Mouse (Mus musculus): ENCODE measurements at regions not wholly inside any gene's neighbourhood (a gene's known extent, or its start where the extent isn't known, plus 50 kb on each side); places are given as distances from the start of the nearest gene placed in this dataset.

DNA sequence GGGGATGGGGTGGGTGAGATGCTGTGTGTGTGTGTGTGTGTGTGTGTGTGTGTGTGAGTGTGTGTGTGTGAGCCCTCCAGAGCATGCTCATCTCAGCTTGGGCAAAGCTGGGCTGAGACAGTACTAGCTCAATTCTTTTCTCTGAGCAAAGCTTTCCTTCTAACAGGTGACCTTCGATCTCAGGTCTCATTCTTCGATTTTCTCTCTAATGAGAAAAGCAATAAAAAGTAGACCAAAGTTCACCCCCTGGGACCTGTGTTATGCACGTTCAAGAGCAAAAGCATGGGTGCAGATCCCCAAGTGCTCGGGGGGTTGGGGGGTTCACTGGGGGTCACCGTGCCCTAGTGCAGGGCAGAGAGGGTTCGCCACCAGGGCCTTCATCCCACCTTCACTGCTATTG lies 103.1 kb upstream of the Slc22a12 start:
- no peaks in the 10 kb centered on the region for H3K9me3 ChIP-seq (replicated peaks)
- peaks cover 18% of the 10 kb centered on the region for H3K27me3 ChIP-seq
- no peak overlapping the region for H3K27ac ChIP-seq (replicated peaks)
- no peak for ATAC-seq (ENCODE audit: insufficient read depth)
- no peak overlapping the region for H3K4me3 ChIP-seq (replicated peaks)
- no peaks in the 10 kb centered on the region for H3K4me1 ChIP-seq (replicated peaks)
- H3K9ac ChIP-seq, result no peak overlapping the region
- H3K4me2 ChIP-seq, result no peak overlapping the region
- 73% methylated on average over 6 of the region's 6 CpGs for WGBS (ENCODE audit: insufficient replicate concordance)
- H3K36me3 ChIP-seq (replicated peaks), result no peaks in the 10 kb centered on the region

DNA sequence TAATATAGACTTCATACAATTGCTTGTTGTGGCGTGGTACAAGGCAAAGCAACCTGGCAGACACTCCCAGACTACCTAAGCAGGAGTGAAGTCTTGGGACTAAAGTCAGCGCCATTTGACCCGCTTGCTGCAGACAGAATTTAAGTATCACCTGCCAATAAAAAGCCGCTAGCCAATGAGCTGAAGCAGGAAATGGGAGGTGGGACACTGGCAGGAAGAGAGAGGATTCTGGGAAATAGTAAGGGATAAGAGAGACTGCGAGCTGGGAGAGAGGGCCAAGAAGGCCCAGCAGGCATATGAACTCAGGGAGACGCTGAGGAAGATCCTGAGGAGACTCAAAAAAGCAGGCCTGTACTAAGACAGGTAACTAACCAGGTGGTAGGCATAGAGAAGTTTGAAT lies 102.0 kb upstream of the Slc22a12 start:
- no peak for ATAC-seq (ENCODE audit: insufficient read depth)
- Histone ChIP-seq H3K9me3 (replicated peaks) (no peaks in the 10 kb centered on the region), H3K36me3 (replicated peaks) (no peaks in the 10 kb centered on the region), H3K4me3 (replicated peaks) (no peak overlapping the region), H3K27me3 (peaks cover 18% of the 10 kb centered on the region), H3K27ac (replicated peaks) (no peak overlapping the region), H3K9ac (no peak overlapping the region), H3K4me2 (no peak overlapping the region), H3K4me1 (replicated peaks) (no peaks in the 10 kb centered on the region)
- WGBS (ENCODE audit: insufficient replicate concordance), result 59% methylated on average over 6 of the region's 6 CpGs

DNA sequence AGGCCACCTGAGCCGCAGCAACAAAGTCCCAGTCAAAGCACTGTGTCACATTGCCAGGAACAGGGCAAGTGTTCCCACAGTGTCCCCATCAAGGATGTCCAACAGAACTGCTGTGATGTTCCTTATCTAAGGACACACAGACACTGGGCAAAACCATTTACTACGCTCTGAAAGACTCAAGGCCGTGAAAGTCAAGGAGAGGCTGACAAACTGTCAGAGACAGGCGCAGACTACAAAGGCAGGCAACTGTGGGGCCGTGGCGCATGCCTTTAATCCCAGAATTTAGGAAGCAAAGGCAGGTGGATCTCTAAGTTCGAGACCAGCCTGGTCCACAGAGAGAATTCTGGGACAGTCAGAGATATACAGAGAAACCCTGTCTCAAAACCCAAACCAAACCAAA lies 96.8 kb upstream of the Slc22a12 start:
- Histone ChIP-seq H3K9me3 (replicated peaks) (no peaks in the 10 kb centered on the region), H3K27me3 (peaks cover 18% of the 10 kb centered on the region), H3K4me1 (replicated peaks) (no peaks in the 10 kb centered on the region), H3K27ac (replicated peaks) (no peak overlapping the region), H3K4me2 (no peak overlapping the region), H3K9ac (no peak overlapping the region), H3K36me3 (replicated peaks) (no peaks in the 10 kb centered on the region), H3K4me3 (replicated peaks) (no peak overlapping the region)
- ATAC-seq (ENCODE audit: insufficient read depth), result no peak
- 52% methylated on average over 7 of the region's 7 CpGs for WGBS (ENCODE audit: insufficient replicate concordance)

- Histone ChIP-seq H3K36me3 (replicated peaks) (no peaks in the 10 kb centered on the region), H3K9ac (no peak overlapping the region), H3K27me3 (no peaks in the 10 kb centered on the region), H3K9me3 (replicated peaks) (no peaks in the 10 kb centered on the region), H3K27ac (replicated peaks) (no peak overlapping the region), H3K4me3 (replicated peaks) (no peak overlapping the region), H3K4me1 (replicated peaks) (no peaks in the 10 kb centered on the region), H3K4me2 (no peak overlapping the region)
- 53% methylated on average over 10 of the region's 10 CpGs for WGBS (ENCODE audit: insufficient replicate concordance)
- no peak for ATAC-seq (ENCODE audit: insufficient read depth)
Measured at GRCm38 (mm10) chr19:6633400-6633799, 90.6 kb upstream of the Slc22a12 start.

GRCm38 (mm10) chr19:6631817-6632216 lies 89.0 kb upstream of the Slc22a12 start:
- Histone ChIP-seq H3K4me1 (replicated peaks) (no peaks in the 10 kb centered on the region), H3K36me3 (replicated peaks) (no peaks in the 10 kb centered on the region), H3K4me3 (replicated peaks) (no peak overlapping the region), H3K27me3 (no peaks in the 10 kb centered on the region), H3K9ac (no peak overlapping the region), H3K9me3 (replicated peaks) (no peaks in the 10 kb centered on the region), H3K27ac (replicated peaks) (no peak overlapping the region), H3K4me2 (no peak overlapping the region)
- WGBS (ENCODE audit: insufficient replicate concordance), result 55% methylated on average over 5 of the region's 5 CpGs
- no peak for ATAC-seq (ENCODE audit: insufficient read depth)

DNA sequence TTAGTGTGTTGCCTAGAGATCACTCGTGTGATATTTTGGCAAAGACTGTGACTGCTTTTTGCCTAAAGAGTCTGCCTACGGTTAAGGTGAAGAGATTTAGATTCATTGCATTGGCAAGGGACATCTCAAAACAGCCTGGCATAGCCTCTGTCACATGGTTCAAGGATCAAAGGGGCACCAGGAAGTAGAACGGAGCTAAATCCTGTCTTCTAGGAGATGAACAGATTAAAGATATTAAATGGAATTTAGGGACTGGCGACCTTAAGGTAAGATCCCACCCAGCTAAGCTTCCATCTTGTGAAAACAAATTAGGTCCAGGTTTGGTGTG lies 87.7 kb upstream of the Slc22a12 start:
- no peak overlapping the region for H3K9ac ChIP-seq
- ATAC-seq (ENCODE audit: insufficient read depth), result no peak
- 54% methylated on average over 4 of the region's 4 CpGs for WGBS (ENCODE audit: insufficient replicate concordance)
- H3K27me3 ChIP-seq, result no peaks in the 10 kb centered on the region
- no peaks in the 10 kb centered on the region for H3K4me1 ChIP-seq (replicated peaks)
- no peak overlapping the region for H3K27ac ChIP-seq (replicated peaks)
- H3K36me3 ChIP-seq (replicated peaks), result no peaks in the 10 kb centered on the region
- no peak overlapping the region for H3K4me2 ChIP-seq
- H3K4me3 ChIP-seq (replicated peaks), result no peak overlapping the region
- H3K9me3 ChIP-seq (replicated peaks), result no peaks in the 10 kb centered on the region

DNA sequence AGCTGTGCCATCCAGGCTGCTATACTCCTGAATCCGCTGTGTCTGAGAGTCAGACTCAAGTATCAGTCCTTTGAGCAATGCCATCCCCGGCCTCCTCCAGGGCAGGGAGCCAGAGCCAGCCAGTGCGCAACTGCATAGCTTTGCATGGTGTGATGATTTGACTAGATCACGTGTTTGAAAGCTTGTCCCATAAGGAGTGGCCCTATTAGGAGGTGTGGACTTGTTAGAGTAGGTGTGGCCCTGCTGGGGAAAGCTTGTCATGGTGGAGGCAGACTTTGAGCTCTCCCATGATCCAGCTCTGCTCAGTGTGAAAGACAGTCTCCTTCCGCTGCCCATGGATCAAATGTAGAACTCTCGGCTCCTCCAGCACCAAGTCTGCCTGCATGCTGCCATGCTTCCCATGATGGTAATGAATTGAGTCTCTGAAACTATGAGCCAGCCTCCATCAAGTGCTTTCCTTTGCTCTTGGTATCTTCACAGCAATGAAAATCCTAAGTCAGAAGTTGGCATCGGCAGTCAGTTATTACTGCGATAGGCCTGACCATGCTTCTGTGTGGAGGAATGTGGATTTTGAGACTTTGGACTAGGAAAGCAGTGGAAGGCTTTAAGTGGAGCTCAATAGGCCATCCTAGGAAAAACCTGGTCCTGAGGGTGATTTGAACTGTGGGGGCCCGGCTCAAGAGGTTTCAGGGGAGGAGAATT lies 87.2 kb upstream of the Slc22a12 start:
- H3K4me2 ChIP-seq, result no peak overlapping the region
- no peak overlapping the region for H3K4me3 ChIP-seq (replicated peaks)
- no peak for ATAC-seq (ENCODE audit: insufficient read depth)
- WGBS (ENCODE audit: insufficient replicate concordance), result 68% methylated on average over 9 of the region's 9 CpGs
- H3K9me3 ChIP-seq (replicated peaks), result no peaks in the 10 kb centered on the region
- no peak overlapping the region for H3K27ac ChIP-seq (replicated peaks)
- H3K36me3 ChIP-seq (replicated peaks), result no peaks in the 10 kb centered on the region
- H3K4me1 ChIP-seq (replicated peaks), result no peaks in the 10 kb centered on the region
- no peak overlapping the region for H3K9ac ChIP-seq
- no peaks in the 10 kb centered on the region for H3K27me3 ChIP-seq

DNA sequence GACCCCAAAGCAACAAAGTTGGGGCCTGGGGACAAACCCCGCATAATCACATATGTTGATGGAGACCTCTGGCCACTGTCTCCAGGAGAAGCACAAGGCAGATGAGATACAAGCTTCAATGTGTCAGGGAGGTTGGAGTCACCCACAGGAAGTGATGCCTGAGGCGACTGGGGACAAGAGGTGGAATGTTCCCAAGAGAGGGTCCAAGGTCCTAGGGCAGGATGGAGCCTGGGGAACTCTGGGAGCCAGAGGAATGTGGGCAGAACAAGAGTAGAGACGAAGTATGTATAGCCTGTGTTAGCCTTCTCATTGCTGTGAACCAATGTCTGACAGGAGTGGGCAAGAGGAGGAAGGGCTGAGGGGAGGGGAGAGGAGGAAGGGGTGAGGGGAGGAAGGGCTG lies 82.7 kb upstream of the Slc22a12 start:
- Histone ChIP-seq H3K9ac (no peak overlapping the region), H3K9me3 (replicated peaks) (no peaks in the 10 kb centered on the region), H3K4me3 (replicated peaks) (no peak overlapping the region), H3K27me3 (no peaks in the 10 kb centered on the region), H3K36me3 (replicated peaks) (no peaks in the 10 kb centered on the region), H3K27ac (replicated peaks) (no peak overlapping the region), H3K4me2 (no peak overlapping the region), H3K4me1 (replicated peaks) (no peaks in the 10 kb centered on the region)
- WGBS (ENCODE audit: insufficient replicate concordance), result 45% methylated on average over 3 of the region's 3 CpGs
- no peak for ATAC-seq (ENCODE audit: insufficient read depth)

DNA sequence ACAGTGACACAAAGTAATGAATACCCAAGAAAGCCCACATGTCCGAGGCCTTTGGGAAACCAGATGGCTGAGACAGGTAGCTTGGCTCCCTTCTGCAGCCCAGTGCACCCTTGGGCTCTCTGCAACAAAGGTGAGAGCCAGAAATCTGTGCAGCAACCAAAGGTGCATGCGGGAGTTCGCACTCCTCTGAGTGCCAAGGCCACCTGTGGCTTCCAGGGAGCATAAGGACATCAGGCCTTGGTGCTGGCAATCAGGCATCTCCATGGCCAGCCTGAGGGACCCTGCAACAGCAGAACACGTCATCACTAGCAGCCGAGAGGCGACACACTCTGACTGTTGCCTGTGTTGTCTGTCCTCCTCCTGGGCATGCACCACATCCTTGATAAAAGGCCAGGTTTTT lies 78.2 kb upstream of the Slc22a12 start:
- no peaks in the 10 kb centered on the region for H3K36me3 ChIP-seq (replicated peaks)
- H3K9ac ChIP-seq, result no peak overlapping the region
- H3K27me3 ChIP-seq, result no peaks in the 10 kb centered on the region
- no peaks in the 10 kb centered on the region for H3K9me3 ChIP-seq (replicated peaks)
- no peaks in the 10 kb centered on the region for H3K4me1 ChIP-seq (replicated peaks)
- H3K4me3 ChIP-seq (replicated peaks), result no peak overlapping the region
- WGBS (ENCODE audit: insufficient replicate concordance), result 52% methylated on average over 6 of the region's 6 CpGs
- no peak overlapping the region for H3K4me2 ChIP-seq
- no peak for ATAC-seq (ENCODE audit: insufficient read depth)
- H3K27ac ChIP-seq (replicated peaks), result no peak overlapping the region

DNA sequence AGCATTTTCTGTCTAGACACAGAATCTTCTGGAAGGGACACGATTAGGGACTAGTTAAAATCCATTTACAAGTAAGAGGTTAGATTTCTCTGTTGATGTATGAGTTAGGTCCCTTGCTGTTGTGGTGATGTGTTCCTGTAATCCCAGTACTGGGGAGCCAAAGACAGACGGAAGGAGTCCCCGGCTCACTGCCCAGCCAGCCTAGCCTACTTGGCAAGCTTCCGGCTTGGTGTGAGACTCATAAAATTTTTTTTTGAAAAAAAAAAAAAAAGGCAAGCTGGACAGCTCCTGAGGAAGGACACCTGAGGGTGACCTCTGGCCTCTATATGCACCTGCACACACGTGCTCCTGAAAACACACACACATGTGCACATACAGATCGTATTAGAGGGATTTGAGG lies 76.7 kb upstream of the Slc22a12 start:
- Histone ChIP-seq H3K9me3 (replicated peaks) (no peaks in the 10 kb centered on the region), H3K27me3 (no peaks in the 10 kb centered on the region), H3K9ac (no peak overlapping the region), H3K4me1 (replicated peaks) (no peaks in the 10 kb centered on the region), H3K4me2 (no peak overlapping the region), H3K4me3 (replicated peaks) (no peak overlapping the region), H3K27ac (replicated peaks) (no peak overlapping the region), H3K36me3 (replicated peaks) (no peaks in the 10 kb centered on the region)
- ATAC-seq (ENCODE audit: insufficient read depth), result no peak
- WGBS (ENCODE audit: insufficient replicate concordance), result 69% methylated on average over 6 of the region's 6 CpGs

GRCm38 (mm10) chr19:6616659-6617058 lies 73.8 kb upstream of the Slc22a12 start:
- no peaks in the 10 kb centered on the region for H3K27me3 ChIP-seq
- no peaks in the 10 kb centered on the region for H3K4me1 ChIP-seq (replicated peaks)
- H3K27ac ChIP-seq (replicated peaks), result no peak overlapping the region
- ATAC-seq (ENCODE audit: insufficient read depth), result no peak
- no peaks in the 10 kb centered on the region for H3K9me3 ChIP-seq (replicated peaks)
- H3K36me3 ChIP-seq (replicated peaks), result no peaks in the 10 kb centered on the region
- WGBS (ENCODE audit: insufficient replicate concordance), result 67% methylated on average over 5 of the region's 5 CpGs
- H3K4me3 ChIP-seq (replicated peaks), result no peak overlapping the region
- H3K4me2 ChIP-seq, result no peak overlapping the region
- H3K9ac ChIP-seq, result no peak overlapping the region

GRCm38 (mm10) chr19:6612441-6612840 lies 69.6 kb upstream of the Slc22a12 start:
- H3K4me3 ChIP-seq (replicated peaks), result no peak overlapping the region
- H3K4me2 ChIP-seq, result no peak overlapping the region
- H3K9me3 ChIP-seq (replicated peaks), result no peaks in the 10 kb centered on the region
- no peak overlapping the region for H3K9ac ChIP-seq
- ATAC-seq (ENCODE audit: insufficient read depth), result no peak
- H3K4me1 ChIP-seq (replicated peaks), result no peaks in the 10 kb centered on the region
- no peak overlapping the region for H3K27ac ChIP-seq (replicated peaks)
- no peaks in the 10 kb centered on the region for H3K36me3 ChIP-seq (replicated peaks)
- H3K27me3 ChIP-seq, result no peaks in the 10 kb centered on the region
- WGBS (ENCODE audit: insufficient replicate concordance), result 57% methylated on average over 7 of the region's 7 CpGs
